Mouse (Mus musculus) thymus, adult 2 months (tissue): ENCODE results near the gene Umps. TPM values are rescaled to one million over a fixed set of nuclear protein-coding genes. Genes with fewer than 3 reads are reported as not detected.

ENCODE experiments used
- DNase-seq: peaks from one replicate; pipeline ENCODE4 v3.0.0; 2021
- H3K27ac ChIP-seq: fragments of 200-500 bp; 2 replicates; pipeline ENCODE4 v1.5.1; 2012; ENCODE audit warnings: low read length, control low read depth; ENCODE audit not compliant: control insufficient read depth, insufficient read depth
- H3K27me3 ChIP-seq: fragments of 200-500 bp; 2 replicates; pipeline ENCODE4 v1.6.1; 2012; ENCODE audit warnings: mild to moderate bottlenecking, low read length, moderate library complexity, mixed read lengths; ENCODE audit not compliant: control insufficient read depth, insufficient read depth
- H3K36me3 ChIP-seq: fragments of 200-500 bp; 2 replicates; pipeline ENCODE4 v1.6.1; 2012; ENCODE audit warnings: mild to moderate bottlenecking, low read length, moderate library complexity; ENCODE audit not compliant: control insufficient read depth, insufficient read depth
- H3K4me1 ChIP-seq: fragments of 200-500 bp; replicated peaks from 2 replicates; pipeline ENCODE4 v1.6.1; 2012; ENCODE audit warnings: low read length; ENCODE audit not compliant: control insufficient read depth, insufficient read depth
- H3K4me3 ChIP-seq: fragments of 200-500 bp; 2 replicates; pipeline ENCODE4 v1.5.1; 2012; ENCODE audit warnings: mild to moderate bottlenecking, low read length, control low read depth, moderate library complexity; ENCODE audit not compliant: control insufficient read depth, insufficient read depth
- CTCF ChIP-seq: fragments of 200-500 bp; IDR thresholded peaks from 2 replicates; pipeline ENCODE4 v1.5.1; 2012; ENCODE audit warnings: mild to moderate bottlenecking, control low read depth, low read length, moderate library complexity, borderline replicate concordance; ENCODE audit not compliant: control insufficient read depth, poor library complexity, insufficient read depth; ENCODE audit errors: extremely low read depth
- POLR2A ChIP-seq: fragments of 200-500 bp; IDR thresholded peaks from 2 replicates; pipeline ENCODE4 v1.6.1; 2012; ENCODE audit warnings: mild to moderate bottlenecking, low read length, control low read depth, moderate library complexity; ENCODE audit not compliant: control insufficient read depth, poor library complexity, insufficient read depth; ENCODE audit errors: extremely low read depth
- WGBS: fragments of 180-500 bp; shearing (Covaris S2); methylation state at CpG from one replicate; pipeline ENCODE4 v1.1.7; 2018; 5-methylcytosine and 5-hydroxymethylcytosine counted together
- polyA plus RNA-seq: library from polyadenylated mRNA; depleted of rRNA; stranded (reverse); fragments of >200 nt; gene quantifications from 2 replicates; pipeline ENCODE4 v1.2.3, GENCODE M21; 2012

Umps gene
- polyA plus RNA-seq, 1 experiment: 14.7 TPM

GRCm38 (mm10) chr16:33939133-33939531 is 27.7 kb downstream of the Umps start:
- H3K36me3 ChIP-seq: no peaks in the 10 kb centered on the region
- TF ChIP-seq CTCF: no peak
- TF ChIP-seq POLR2A: no peak
- H3K4me1 ChIP-seq: 0 out of 2 replicates have a peak, but pooled peaks cover 2% of the 10 kb centered on the region
- no peaks in the 10 kb centered on the region for H3K27me3 ChIP-seq
- DNase-seq: no peak
- whole genome bisulfite sequencing: 100% methylated on average over 2 of the region's 2 CpGs
- H3K4me3 ChIP-seq: no peak overlapping the region
- H3K27ac ChIP-seq: no peak overlapping the region

DNA sequence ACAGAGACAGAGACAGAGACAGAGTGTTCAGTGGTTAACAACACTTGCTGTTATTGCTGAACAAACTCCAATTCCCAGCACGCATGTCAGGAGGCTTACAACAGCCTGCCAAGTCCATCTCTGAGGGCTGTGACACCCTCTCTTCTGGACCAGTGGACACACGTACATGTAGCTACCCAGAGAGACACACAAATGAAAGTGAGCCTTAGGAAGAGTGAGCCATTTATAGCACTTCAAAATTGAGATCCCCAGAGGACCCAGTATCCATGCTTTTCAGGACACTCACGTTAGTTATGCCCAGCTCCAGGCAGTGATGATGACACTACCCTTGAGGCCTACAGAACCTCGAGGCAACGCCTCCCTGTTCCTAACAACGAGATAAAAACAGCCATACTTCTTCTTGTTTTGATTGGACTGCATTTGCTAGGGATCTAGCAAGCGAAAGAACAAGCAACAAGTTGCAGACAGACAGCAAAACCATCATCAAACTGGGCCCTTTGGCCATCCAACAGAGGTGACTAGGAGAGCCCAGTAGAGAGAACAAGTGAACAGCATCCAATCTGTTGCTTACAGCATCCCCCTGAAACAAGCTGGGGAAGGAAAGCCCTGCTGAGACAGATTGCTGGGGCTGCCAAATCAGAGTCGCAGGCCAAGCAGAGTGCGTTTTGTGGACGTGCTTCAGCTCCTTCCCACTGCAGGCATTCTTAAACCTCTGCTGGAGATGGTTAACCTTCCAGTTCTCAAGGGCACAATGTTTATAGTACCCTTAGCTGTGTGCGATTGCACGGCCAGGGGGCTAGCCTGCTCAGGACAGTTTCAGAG is 28.3 kb downstream of the Umps start:
- no peaks in the 10 kb centered on the region for H3K27me3 ChIP-seq
- H3K4me3 ChIP-seq: no peak overlapping the region
- no peak for DNase-seq
- H3K36me3 ChIP-seq: no peaks in the 10 kb centered on the region
- WGBS: 89% methylated on average over 12 of the region's 12 CpGs
- H3K27ac ChIP-seq: no peak overlapping the region
- TF ChIP-seq POLR2A: no peak
- no peak for TF ChIP-seq CTCF
- 0 out of 2 replicates have a peak, but pooled peaks cover 2% of the 10 kb centered on the region for H3K4me1 ChIP-seq

GRCm38 (mm10) chr16:33937567-33937966 is 29.3 kb downstream of the Umps start:
- Histone ChIP-seq H3K36me3 (no peaks in the 10 kb centered on the region), H3K27me3 (no peaks in the 10 kb centered on the region), H3K27ac (no peak overlapping the region), H3K4me1 (0 out of 2 replicates have a peak, but pooled peaks cover 2% of the 10 kb centered on the region), H3K4me3 (no peak overlapping the region)
- 32% methylated on average over 8 of the region's 8 CpGs for WGBS
- no peak for DNase-seq
- TF ChIP-seq CTCF: no peak
- no peak for TF ChIP-seq POLR2A

GRCm38 (mm10) chr16:33936885-33937284 is 30.0 kb downstream of the Umps start:
- no peaks in the 10 kb centered on the region for H3K27me3 ChIP-seq
- DNase-seq: no peak
- H3K36me3 ChIP-seq: no peaks in the 10 kb centered on the region
- H3K4me1 ChIP-seq: 0 out of 2 replicates have a peak, but pooled peaks cover 2% of the 10 kb centered on the region
- H3K27ac ChIP-seq: no peak overlapping the region
- TF ChIP-seq POLR2A: no peak
- TF ChIP-seq CTCF: no peak
- WGBS: 60% methylated on average over 4 of the region's 4 CpGs
- H3K4me3 ChIP-seq: no peak overlapping the region

GRCm38 (mm10) chr16:33935407-33935785 is 31.4 kb downstream of the Umps start:
- Histone ChIP-seq H3K36me3 (no peaks in the 10 kb centered on the region), H3K4me3 (no peak overlapping the region), H3K27ac (no peak overlapping the region), H3K27me3 (no peaks in the 10 kb centered on the region), H3K4me1 (no peaks in the 10 kb centered on the region)
- WGBS: 98% methylated on average over 6 of the region's 6 CpGs
- TF ChIP-seq POLR2A (no peak), CTCF (no peak)
- DNase-seq: no peak

DNA sequence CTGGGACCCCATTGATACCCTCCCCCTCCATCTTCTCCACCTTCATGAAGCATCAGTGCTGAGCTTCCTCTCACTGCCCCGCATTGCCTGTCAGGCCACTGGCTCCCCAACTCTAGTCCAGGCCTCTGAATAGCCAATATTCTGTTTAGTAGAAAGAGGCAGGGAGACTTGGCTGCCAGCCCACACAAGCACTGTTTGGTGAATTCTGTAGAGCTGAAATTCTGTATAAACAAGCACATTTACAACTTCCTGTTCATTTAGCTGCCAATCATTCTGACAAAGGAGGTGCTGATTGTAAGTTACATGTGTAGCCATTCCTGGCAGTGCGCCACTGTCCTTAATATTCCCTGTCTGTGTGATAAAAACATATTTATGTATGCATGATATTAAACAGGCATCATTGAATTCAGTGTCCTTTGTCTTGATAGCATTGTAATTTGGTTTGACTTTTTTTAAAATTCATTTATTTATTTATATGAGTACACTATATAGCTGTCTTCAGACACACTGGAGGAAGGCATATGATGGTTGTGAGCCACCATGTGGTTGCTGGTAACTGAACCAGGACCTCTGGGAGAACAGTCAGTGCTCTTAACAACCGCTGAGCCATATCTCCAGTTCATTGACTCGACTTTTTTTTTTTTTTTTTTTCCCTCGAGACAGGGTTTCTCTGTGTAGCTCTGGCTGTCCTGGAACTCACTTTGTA is 32.0 kb downstream of the Umps start:
- no peak for TF ChIP-seq POLR2A
- DNase-seq: no peak
- Histone ChIP-seq H3K36me3 (no peaks in the 10 kb centered on the region), H3K4me3 (no peak overlapping the region), H3K4me1 (no peaks in the 10 kb centered on the region), H3K27me3 (no peaks in the 10 kb centered on the region), H3K27ac (no peak overlapping the region)
- WGBS: 78% methylated on average over 5 of the region's 5 CpGs
